Mouse (Mus musculus) heart, embryonic 16.5 days (tissue): ENCODE results near the gene Madcam1. TPM values are rescaled to one million over a fixed set of nuclear protein-coding genes. Genes with fewer than 3 reads are reported as not detected.

ENCODE experiments used
- ATAC-seq: fragments of 200-750 bp; cut with Nextera tagmentation; replicated peaks from 2 replicates; pipeline ENCODE4 v1.8.0; 2017; ENCODE audit warnings: moderate number of reproducible peaks; ENCODE audit not compliant: insufficient read depth, low FRiP score; ENCODE audit errors: extremely low read depth
- H3K27ac ChIP-seq: fragments of 300-500 bp; sonication (generic); 2 replicates; pipeline ENCODE4 v1.5.1; 2014; ENCODE audit warnings: mild to moderate bottlenecking, low read length, control low read depth, moderate library complexity
- H3K27me3 ChIP-seq: fragments of 300-500 bp; sonication (generic); 2 replicates; pipeline ENCODE4 v1.6.1; 2014; ENCODE audit warnings: low read length, mixed read lengths; ENCODE audit not compliant: control insufficient read depth, insufficient read depth
- H3K36me3 ChIP-seq: fragments of 300-500 bp; sonication (generic); 2 replicates; pipeline ENCODE4 v1.6.1; 2014; ENCODE audit not compliant: control insufficient read depth, insufficient read depth
- H3K4me1 ChIP-seq: fragments of 300-500 bp; sonication (generic); 2 replicates; pipeline ENCODE4 v1.6.1; 2014; ENCODE audit warnings: low read length, mixed read lengths; ENCODE audit not compliant: control insufficient read depth, insufficient read depth
- H3K4me2 ChIP-seq: fragments of 300-500 bp; sonication (generic); 2 replicates; pipeline ENCODE4 v1.6.1; 2014; ENCODE audit warnings: low read depth, mild to moderate bottlenecking, control low read depth, low read length
- H3K4me3 ChIP-seq: fragments of 300-500 bp; sonication (generic); 2 replicates; pipeline ENCODE4 v1.5.1; 2014; ENCODE audit warnings: mild to moderate bottlenecking, control low read depth, low read length
- H3K9ac ChIP-seq: fragments of 300-500 bp; sonication (generic); 2 replicates; pipeline ENCODE4 v1.6.1; 2014; ENCODE audit warnings: low read length, control low read depth
- H3K9me3 ChIP-seq: fragments of 300-500 bp; sonication (generic); replicated peaks from 2 replicates; pipeline ENCODE4 v1.6.1; 2016; ENCODE audit warnings: low read length; ENCODE audit not compliant: control insufficient read depth
- WGBS: fragments of 180-500 bp; shearing (Covaris S2); extraction: QIAGEN DNeasy Blood & Tissue Kit; methylation state at CpG from one replicate; pipeline ENCODE4 v1.1.7; 2014; 5-methylcytosine and 5-hydroxymethylcytosine counted together
- polyA plus RNA-seq: library from polyadenylated mRNA; unstranded; fragments of >200 nt; fragmentation: Nextera tagmentation; extraction: Ambion mirVana; gene quantifications from 2 replicates; pipeline ENCODE4 v1.2.1, GENCODE M21; 2015

The Madcam1 gene
- polyA plus RNA-seq, 1 experiment from 2014 or later = 1.8 TPM

GRCm38 (mm10) chr10:79708668-79709067, 44.3 kb downstream of the Madcam1 start:
- Histone ChIP-seq H3K4me2 (peak overlapping the region; percentile 39), H3K4me3 (no peak overlapping the region), H3K9me3 (no peaks in the 10 kb centered on the region), H3K27me3 (no peaks in the 10 kb centered on the region; the same call in 1 of the 2 replicates), H3K27ac (no peak overlapping the region), H3K9ac (no peak overlapping the region), H3K4me1 (peaks cover 52% of the 10 kb centered on the region), H3K36me3 (peaks cover 28% of the 10 kb centered on the region)
- no peak for ATAC-seq
- 68% methylated on average over 21 of the region's 21 CpGs for WGBS

GRCm38 (mm10) chr10:79709307-79709706, 44.9 kb downstream of the Madcam1 start:
- peaks cover 2% of the 10 kb centered on the region; the same call in 1 of the 2 replicates for H3K27me3 ChIP-seq
- H3K9me3 ChIP-seq = no peaks in the 10 kb centered on the region
- WGBS = 30% methylated on average over 7 of the region's 7 CpGs
- H3K36me3 ChIP-seq = peaks cover 28% of the 10 kb centered on the region
- peak overlapping the region; percentile 20; the same call in 1 of the 2 replicates for H3K4me3 ChIP-seq
- H3K9ac ChIP-seq = no peak overlapping the region
- peak overlapping the region; percentile 39 for H3K4me2 ChIP-seq
- ATAC-seq = peak; percentile 33
- peak overlapping the region; percentile 53 for H3K27ac ChIP-seq
- peaks cover 52% of the 10 kb centered on the region for H3K4me1 ChIP-seq

GRCm38 (mm10) chr10:79712029-79712428, 47.7 kb downstream of the Madcam1 start:
- Histone ChIP-seq H3K36me3 (peaks cover 28% of the 10 kb centered on the region), H3K4me1 (peaks cover 34% of the 10 kb centered on the region), H3K27me3 (peaks cover 26% of the 10 kb centered on the region), H3K27ac (no peak overlapping the region), H3K4me3 (no peak overlapping the region), H3K9me3 (no peaks in the 10 kb centered on the region), H3K9ac (no peak overlapping the region), H3K4me2 (no peak overlapping the region)
- ATAC-seq = no peak
- 79% methylated on average over 1 of the region's 1 CpGs for WGBS

- H3K27me3 ChIP-seq = peaks cover 32% of the 10 kb centered on the region
- H3K4me1 ChIP-seq = peaks cover 34% of the 10 kb centered on the region
- H3K36me3 ChIP-seq = peaks cover 25% of the 10 kb centered on the region
- H3K27ac ChIP-seq = no peak overlapping the region
- no peak overlapping the region for H3K4me3 ChIP-seq
- no peak overlapping the region for H3K9ac ChIP-seq
- 0 out of 2 replicates have a peak, but pooled peaks have one; percentile 4 for ATAC-seq
- 16% methylated on average over 4 of the region's 6 CpGs for WGBS
- H3K9me3 ChIP-seq = no peaks in the 10 kb centered on the region
- no peak overlapping the region for H3K4me2 ChIP-seq
Observed at GRCm38 (mm10) chr10:79712499-79713126, 48.3 kb downstream of the Madcam1 start.

GRCm38 (mm10) chr10:79713163-79713562, 48.8 kb downstream of the Madcam1 start:
- Histone ChIP-seq H3K27ac (no peak overlapping the region), H3K4me2 (no peak overlapping the region), H3K36me3 (peaks cover 25% of the 10 kb centered on the region), H3K4me1 (peaks cover 30% of the 10 kb centered on the region), H3K9ac (no peak overlapping the region), H3K4me3 (no peak overlapping the region), H3K9me3 (no peaks in the 10 kb centered on the region), H3K27me3 (peaks cover 37% of the 10 kb centered on the region)
- no peak for ATAC-seq
- WGBS = 23% methylated on average over 1 of the region's 1 CpGs

- H3K4me3 ChIP-seq = no peak overlapping the region
- H3K9me3 ChIP-seq = no peaks in the 10 kb centered on the region
- peaks cover 11% of the 10 kb centered on the region for H3K4me1 ChIP-seq
- H3K4me2 ChIP-seq = no peak overlapping the region
- H3K27ac ChIP-seq = no peak overlapping the region
- WGBS = 68% methylated on average over 4 of the region's 4 CpGs
- peaks cover 19% of the 10 kb centered on the region for H3K36me3 ChIP-seq
- H3K27me3 ChIP-seq = peaks cover 44% of the 10 kb centered on the region
- no peak for ATAC-seq
- no peak overlapping the region for H3K9ac ChIP-seq
Observed at GRCm38 (mm10) chr10:79714996-79715395, 50.6 kb downstream of the Madcam1 start.

- 2% methylated on average over 66 of the region's 91 CpGs for WGBS
- peak within 1 kb of the TSS; percentile 37; the same call in 1 of the 2 replicates for H3K9ac ChIP-seq
- H3K4me1 ChIP-seq = peaks cover 11% of the 10 kb centered on the region
- peaks cover 44% of the 10 kb centered on the region for H3K27me3 ChIP-seq
- peaks cover 5% of the 10 kb centered on the region; the same call in 1 of the 2 replicates for H3K36me3 ChIP-seq
- peak within 1 kb of the TSS; percentile 62 for H3K4me3 ChIP-seq
- no peak within 1 kb of the TSS for H3K27ac ChIP-seq
- no peak for ATAC-seq
- H3K9me3 ChIP-seq = no peaks in the 10 kb centered on the region
- H3K4me2 ChIP-seq = peak within 1 kb of the TSS; percentile 82
Observed at GRCm38 (mm10) chr10:79716254-79716987, 52.1 kb downstream of the Madcam1 start, which contains the start of gene Hcn2. Gene Hcn2 (plus strand): TSS chr10:79716634.

GRCm38 (mm10) chr10:79716988-79717355, 52.6 kb downstream of the Madcam1 start:
- Histone ChIP-seq H3K9ac (peak overlapping the region; percentile 37; the same call in 1 of the 2 replicates), H3K4me2 (peak overlapping the region; percentile 82), H3K4me1 (peaks cover 11% of the 10 kb centered on the region), H3K27me3 (peaks cover 44% of the 10 kb centered on the region), H3K4me3 (peak overlapping the region; percentile 62), H3K36me3 (no peaks in the 10 kb centered on the region; the same call in 1 of the 2 replicates), H3K27ac (no peak overlapping the region), H3K9me3 (no peaks in the 10 kb centered on the region)
- no peak for ATAC-seq
- under 1% methylated on average over 44 of the region's 44 CpGs for WGBS
